Mouse (Mus musculus): ENCODE measurements around the gene Il9r. TPM values are rescaled to one million over a fixed set of nuclear protein-coding genes. Genes with fewer than 3 reads are reported as not detected.

Gene Il9r
- polyA plus RNA-seq, 1 experiment from 2014 or later, result not detected

- H3K4me3 ChIP-seq (ENCODE audit: low read depth, low read length), result no peak overlapping the region
- WGBS (ENCODE audit: insufficient replicate concordance), result 79% methylated on average over 11 of the region's 11 CpGs
- no peaks in the 10 kb centered on the region for H3K4me1 ChIP-seq (ENCODE audit: control insufficient read depth, insufficient read depth, low read length)
- H3K27ac ChIP-seq (ENCODE audit: low read depth, low read length), result no peak overlapping the region
- H3K4me2 ChIP-seq, result no peak overlapping the region
- H3K9ac ChIP-seq (ENCODE audit: low read depth, low read length), result no peak overlapping the region
- H3K27me3 ChIP-seq (ENCODE audit: control insufficient read depth, insufficient read depth, low read length), result no peaks in the 10 kb centered on the region
- ATAC-seq (replicated peaks; ENCODE audit: insufficient number of reproducible peaks, low FRiP score, low TSS enrichment), result no peak
- H3K36me3 ChIP-seq (ENCODE audit: control insufficient read depth, insufficient read depth, low read length), result no peaks in the 10 kb centered on the region
- H3K9me3 ChIP-seq (replicated peaks; ENCODE audit: control insufficient read depth, low read length), result no peaks in the 10 kb centered on the region
Observed at GRCm38 (mm10) chr11:32149605-32150004, 50.5 kb downstream of the Il9r start.

- Histone ChIP-seq H3K9ac (ENCODE audit: low read depth, low read length) (no peak overlapping the region), H3K4me3 (ENCODE audit: low read depth, low read length) (no peak overlapping the region), H3K27me3 (ENCODE audit: control insufficient read depth, insufficient read depth, low read length) (0 out of 2 replicates have a peak, but pooled peaks cover 5% of the 10 kb centered on the region), H3K9me3 (replicated peaks; ENCODE audit: control insufficient read depth, low read length) (no peaks in the 10 kb centered on the region), H3K4me1 (ENCODE audit: control insufficient read depth, insufficient read depth, low read length) (no peaks in the 10 kb centered on the region), H3K27ac (ENCODE audit: low read depth, low read length) (no peak overlapping the region), H3K36me3 (ENCODE audit: control insufficient read depth, insufficient read depth, low read length) (no peaks in the 10 kb centered on the region), H3K4me2 (no peak overlapping the region)
- WGBS (ENCODE audit: insufficient replicate concordance), result 65% methylated on average over 5 of the region's 5 CpGs
- no peak for ATAC-seq (replicated peaks; ENCODE audit: insufficient number of reproducible peaks, low FRiP score, low TSS enrichment)
Observed at GRCm38 (mm10) chr11:32142771-32143170, 57.3 kb downstream of the Il9r start.

GRCm38 (mm10) chr11:32141627-32142586 is 58.2 kb downstream of the Il9r start:
- Histone ChIP-seq H3K27me3 (ENCODE audit: control insufficient read depth, insufficient read depth, low read length) (0 out of 2 replicates have a peak, but pooled peaks cover 5% of the 10 kb centered on the region), H3K36me3 (ENCODE audit: control insufficient read depth, insufficient read depth, low read length) (no peaks in the 10 kb centered on the region), H3K9ac (ENCODE audit: low read depth, low read length) (no peak overlapping the region), H3K9me3 (replicated peaks; ENCODE audit: control insufficient read depth, low read length) (no peaks in the 10 kb centered on the region), H3K27ac (ENCODE audit: low read depth, low read length) (no peak overlapping the region), H3K4me2 (no peak overlapping the region), H3K4me3 (ENCODE audit: low read depth, low read length) (no peak overlapping the region), H3K4me1 (ENCODE audit: control insufficient read depth, insufficient read depth, low read length) (no peaks in the 10 kb centered on the region)
- 56% methylated on average over 15 of the region's 15 CpGs for WGBS (ENCODE audit: insufficient replicate concordance)
- ATAC-seq (replicated peaks; ENCODE audit: insufficient number of reproducible peaks, low FRiP score, low TSS enrichment), result no peak

GRCm38 (mm10) chr11:32141034-32141433 is 59.0 kb downstream of the Il9r start:
- ATAC-seq (replicated peaks; ENCODE audit: insufficient number of reproducible peaks, low FRiP score, low TSS enrichment), result no peak
- Histone ChIP-seq H3K4me2 (no peak overlapping the region), H3K4me1 (ENCODE audit: control insufficient read depth, insufficient read depth, low read length) (no peaks in the 10 kb centered on the region), H3K27me3 (ENCODE audit: control insufficient read depth, insufficient read depth, low read length) (peaks cover 8% of the 10 kb centered on the region; the same call in 1 of the 2 replicates), H3K36me3 (ENCODE audit: control insufficient read depth, insufficient read depth, low read length) (no peaks in the 10 kb centered on the region), H3K27ac (ENCODE audit: low read depth, low read length) (no peak overlapping the region), H3K9ac (ENCODE audit: low read depth, low read length) (no peak overlapping the region), H3K4me3 (ENCODE audit: low read depth, low read length) (no peak overlapping the region), H3K9me3 (replicated peaks; ENCODE audit: control insufficient read depth, low read length) (no peaks in the 10 kb centered on the region)
- WGBS (ENCODE audit: insufficient replicate concordance), result 19% methylated on average over 2 of the region's 2 CpGs

- Histone ChIP-seq H3K4me1 (ENCODE audit: control insufficient read depth, insufficient read depth, low read length) (no peaks in the 10 kb centered on the region), H3K36me3 (ENCODE audit: control insufficient read depth, insufficient read depth, low read length) (no peaks in the 10 kb centered on the region), H3K27ac (ENCODE audit: low read depth, low read length) (no peak overlapping the region), H3K9ac (ENCODE audit: low read depth, low read length) (no peak overlapping the region), H3K4me2 (no peak overlapping the region), H3K4me3 (ENCODE audit: low read depth, low read length) (no peak overlapping the region), H3K9me3 (replicated peaks; ENCODE audit: control insufficient read depth, low read length) (no peaks in the 10 kb centered on the region), H3K27me3 (ENCODE audit: control insufficient read depth, insufficient read depth, low read length) (peaks cover 9% of the 10 kb centered on the region; the same call in 1 of the 2 replicates)
- ATAC-seq (replicated peaks; ENCODE audit: insufficient number of reproducible peaks, low FRiP score, low TSS enrichment), result no peak
- WGBS (ENCODE audit: insufficient replicate concordance), result 67% methylated on average over 6 of the region's 6 CpGs
Observed at GRCm38 (mm10) chr11:32139528-32139961, 60.5 kb downstream of the Il9r start.

- H3K36me3 ChIP-seq (ENCODE audit: control insufficient read depth, insufficient read depth, low read length), result no peaks in the 10 kb centered on the region
- H3K27ac ChIP-seq (ENCODE audit: low read depth, low read length), result no peak overlapping the region
- no peak for ATAC-seq (replicated peaks; ENCODE audit: insufficient number of reproducible peaks, low FRiP score, low TSS enrichment)
- H3K27me3 ChIP-seq (ENCODE audit: control insufficient read depth, insufficient read depth, low read length), result peaks cover 9% of the 10 kb centered on the region; the same call in 1 of the 2 replicates
- H3K9me3 ChIP-seq (replicated peaks; ENCODE audit: control insufficient read depth, low read length), result no peaks in the 10 kb centered on the region
- H3K4me1 ChIP-seq (ENCODE audit: control insufficient read depth, insufficient read depth, low read length), result no peaks in the 10 kb centered on the region
- no peak overlapping the region for H3K9ac ChIP-seq (ENCODE audit: low read depth, low read length)
- no peak overlapping the region for H3K4me3 ChIP-seq (ENCODE audit: low read depth, low read length)
- 68% methylated on average over 9 of the region's 9 CpGs for WGBS (ENCODE audit: insufficient replicate concordance)
- no peak overlapping the region for H3K4me2 ChIP-seq
Observed at GRCm38 (mm10) chr11:32138614-32138964, 61.5 kb downstream of the Il9r start.

GRCm38 (mm10) chr11:32137719-32138613 is 62.1 kb downstream of the Il9r start:
- 27% methylated on average over 15 of the region's 15 CpGs for WGBS (ENCODE audit: insufficient replicate concordance)
- no peaks in the 10 kb centered on the region for H3K36me3 ChIP-seq (ENCODE audit: control insufficient read depth, insufficient read depth, low read length)

More at GRCm38 (mm10) chr11:32137719-32138613, 62.1 kb downstream of the Il9r start:
- no peak for ATAC-seq (replicated peaks; ENCODE audit: insufficient number of reproducible peaks, low FRiP score, low TSS enrichment)
- Histone ChIP-seq H3K27me3 (ENCODE audit: control insufficient read depth, insufficient read depth, low read length) (peaks cover 9% of the 10 kb centered on the region; the same call in 1 of the 2 replicates), H3K9me3 (replicated peaks; ENCODE audit: control insufficient read depth, low read length) (no peaks in the 10 kb centered on the region), H3K4me2 (peak overlapping the region; percentile 11; the same call in 1 of the 2 replicates), H3K27ac (ENCODE audit: low read depth, low read length) (no peak overlapping the region), H3K9ac (ENCODE audit: low read depth, low read length) (no peak overlapping the region), H3K4me3 (ENCODE audit: low read depth, low read length) (no peak overlapping the region), H3K4me1 (ENCODE audit: control insufficient read depth, insufficient read depth, low read length) (no peaks in the 10 kb centered on the region)

All from heart, embryonic 11.5 days (tissue).